ENCODE assay signal across 16 mouse cellular contexts in the genomic region with DNA sequence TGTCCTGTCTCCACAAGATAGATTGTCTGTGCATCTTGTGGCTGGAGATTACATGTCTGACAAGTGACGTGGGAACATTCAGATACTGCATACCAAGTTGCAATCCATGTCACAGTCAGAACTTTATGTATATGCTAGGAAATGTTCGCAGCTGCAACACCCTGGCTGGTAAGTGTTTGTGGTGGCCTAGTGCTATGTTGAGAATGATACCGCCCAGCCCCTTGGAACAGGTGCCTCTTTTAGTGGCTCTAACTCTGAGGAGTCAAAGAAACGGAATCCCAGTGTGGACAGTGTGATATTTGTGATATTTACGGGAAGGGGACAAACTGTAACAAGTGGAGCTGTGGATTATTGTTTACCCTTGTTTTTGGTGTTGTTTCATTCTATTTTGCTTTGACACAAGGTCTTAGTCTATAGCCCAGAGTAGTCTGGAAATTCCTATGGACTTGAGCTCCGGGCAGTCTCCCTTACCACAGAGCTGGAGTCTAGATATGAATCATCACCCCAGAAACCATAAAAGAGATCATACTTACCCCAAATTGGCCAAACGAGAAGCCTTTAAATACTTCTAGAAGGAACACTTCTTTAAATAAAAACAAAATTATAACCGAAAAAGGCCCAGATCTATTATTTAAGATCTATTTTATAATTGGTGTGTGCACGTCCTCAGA. TPM values are rescaled to one million over a fixed set of nuclear protein-coding genes. Genes with fewer than 3 reads are reported as not detected.
"Had no signal": no experiment of that assay in that cellular context is flagged by ENCODE, and none has a peak within 500 bp of the region (broad histone marks: within the 10 kb centered on the region; RNA-seq: fewer than 3 reads in every experiment).

No protein-coding gene starts in this region.

- H3K36me3 ChIP-seq: lung, embryonic 15.5 days; midbrain, embryonic 10.5 days; midbrain, embryonic 12.5 days; neural tube, embryonic 12.5 days; stomach, embryonic 15.5 days had no signal

- H3K4me2 ChIP-seq: lung, embryonic 15.5 days; midbrain, embryonic 12.5 days; neural tube, embryonic 12.5 days; stomach, embryonic 15.5 days had no signal

- H3K27ac ChIP-seq: lung, embryonic 15.5 days; midbrain, embryonic 10.5 days; midbrain, embryonic 12.5 days; neural tube, embryonic 12.5 days; stomach, embryonic 15.5 days; stomach, postnatal 0 days had no signal

- H3K9ac ChIP-seq: lung, embryonic 15.5 days; midbrain, embryonic 12.5 days; neural tube, embryonic 12.5 days; stomach, embryonic 15.5 days had no signal

- H3K4me3 ChIP-seq: lung, embryonic 15.5 days; midbrain, embryonic 10.5 days; midbrain, embryonic 12.5 days; neural tube, embryonic 12.5 days; stomach, embryonic 15.5 days had no signal

- H3K9me3 ChIP-seq: lung, embryonic 15.5 days; midbrain, embryonic 12.5 days; neural tube, embryonic 12.5 days; stomach, embryonic 15.5 days had no signal

- H3K4me1 ChIP-seq: midbrain, embryonic 10.5 days; midbrain, embryonic 12.5 days; neural tube, embryonic 12.5 days had no signal

- H3K27me3 ChIP-seq: lung, embryonic 15.5 days; midbrain, embryonic 12.5 days; neural tube, embryonic 12.5 days; stomach, embryonic 15.5 days had no signal

- ATAC-seq: midbrain, embryonic 16.5 days had no signal

- DNase-seq: lung, adult 18-20 months; lung, postnatal 10 days; lung, postnatal 4 days; midbrain, embryonic 14.5 days; right cerebral cortex, postnatal 14 days; thymus, adult 2 months; thymus, postnatal 25 days; thymus, postnatal 4 days had no signal

RNA-seq across cellular contexts. Expression of gene A930033H14Rik, which starts 25.0 kb away (rescaled TPM):
- total RNA-seq: neutrophil, adult 5-6 weeks had no signal
